Mouse (Mus musculus) lung, adult 10 weeks (tissue): ENCODE results near the gene Bcr. TPM values are rescaled to one million over a fixed set of nuclear protein-coding genes. Genes with fewer than 3 reads are reported as not detected.

ENCODE experiments used
- polyA plus RNA-seq: library from polyadenylated mRNA; stranded (reverse); fragments of 350-450 nt; fragmentation: Illumina TruSeq; extraction: RNeasy Lipid Tissue Mini Kit (QIAGEN cat#74804); gene quantifications from one replicate; pipeline ENCODE4 v1.2.3, GENCODE M21; 2014; ENCODE audit warnings: low read depth, low replicate concordance; ENCODE audit not compliant: insufficient read depth

Gene Bcr
- 21.7 TPM for polyA plus RNA-seq

GRCm38 (mm10) chr10:75060217-75060842 is at the start of gene Bcr:
Gene Bcr, plus strand, starts transcription at chr10:75060592.

GRCm38 (mm10) chr10:75032395-75032794 is 28.0 kb upstream of the Bcr start, which contains the start of gene Rsph14:
Gene Rsph14, minus strand, starts transcription at chr10:75032586.

DNA sequence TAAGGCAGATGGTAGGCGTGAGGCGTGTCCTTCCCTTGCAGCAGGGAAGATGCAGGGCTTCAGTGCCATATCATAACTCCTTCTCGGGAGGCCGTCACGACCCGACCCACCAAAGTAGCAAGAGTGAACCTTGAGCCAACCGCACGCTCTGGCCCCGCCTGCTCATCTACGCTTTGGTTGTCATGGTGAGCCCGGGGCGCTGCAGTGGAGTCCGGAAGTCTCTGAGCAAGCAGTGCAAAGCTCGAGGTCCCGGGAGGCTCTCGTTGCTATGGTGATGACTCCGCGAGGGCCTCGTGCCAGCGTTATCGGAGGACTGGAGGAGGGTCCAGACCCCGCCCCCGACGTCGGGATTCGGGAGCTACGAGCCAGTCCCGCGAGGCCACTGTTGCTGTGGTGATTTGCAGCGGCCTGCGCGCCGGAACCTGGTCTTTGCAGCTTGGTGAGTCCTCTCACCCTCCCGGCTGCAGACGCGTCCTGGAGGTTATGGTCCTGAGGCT is 23.5 kb upstream of the Bcr start, which contains the start of gene Rab36:
Rab36 (plus strand) TSS at position 176 of the 497 bp plus-strand sequence.

DNA sequence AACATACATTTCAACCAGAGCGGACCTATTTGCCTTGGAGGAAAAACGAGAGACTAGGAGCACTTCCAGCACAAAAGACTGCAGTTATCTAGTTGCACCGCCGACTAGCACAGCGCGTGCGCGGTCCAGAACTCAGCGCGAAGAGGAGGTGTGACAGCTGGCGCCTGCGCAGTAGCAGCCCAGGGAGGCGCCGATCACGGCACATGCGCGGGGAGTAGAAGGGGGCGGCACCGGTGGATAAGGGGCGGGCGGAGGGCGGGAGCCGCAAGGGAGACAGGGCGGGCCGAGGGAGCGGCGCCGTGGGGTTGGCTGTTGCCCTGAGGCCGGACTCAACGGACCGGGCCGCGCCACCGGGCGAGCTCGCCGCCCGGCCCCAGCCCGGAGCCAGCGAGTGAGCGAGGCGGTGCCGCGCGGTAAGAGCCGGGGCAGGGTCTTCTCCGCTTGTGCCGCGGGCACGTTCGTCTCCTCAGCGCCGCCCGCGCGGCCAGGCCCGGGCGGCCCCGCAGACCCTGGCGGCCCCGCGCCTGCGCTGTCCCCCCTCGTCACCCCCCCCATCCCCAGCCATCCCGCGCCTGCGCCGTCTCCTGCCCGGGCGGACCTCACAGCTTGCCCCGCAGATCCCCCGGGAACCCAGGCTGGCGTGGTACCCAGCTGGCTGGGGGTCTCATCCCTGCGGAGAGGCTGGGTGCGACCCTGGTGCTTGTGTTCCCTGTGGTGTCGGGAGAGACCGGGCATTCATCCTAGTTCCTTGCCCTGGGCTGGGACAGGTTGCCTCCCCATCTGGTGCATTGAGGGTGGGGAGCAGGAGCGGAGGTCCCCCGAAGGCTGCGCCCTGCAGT is 151.6 kb downstream of the Bcr start, which contains the start of gene Specc1l:
Specc1l (plus strand) TSS at position 267 of the 839 bp plus-strand sequence.

Other genes with a start within 250 kb of the Bcr start
- gene Gnaz, start 93.4 kb upstream of the Bcr start, polyA plus RNA-seq: 1.0 TPM
- gene Rsph14, start 28.0 kb upstream of the Bcr start, polyA plus RNA-seq: 6.6 TPM
- 3.4 TPM for gene Rab36, start 23.5 kb upstream of the Bcr start, polyA plus RNA-seq
- gene Specc1l, start 151.5 kb downstream of the Bcr start, polyA plus RNA-seq: 36.4 TPM